Mouse (Mus musculus): ENCODE measurements at regions not wholly inside any gene's neighbourhood (a gene's known extent, or its start where the extent isn't known, plus 50 kb on each side); places are given as distances from the start of the nearest gene placed in this dataset.
A peak's percentile ranks its signal among the peaks of the same experiment; 100 is the strongest.

DNA sequence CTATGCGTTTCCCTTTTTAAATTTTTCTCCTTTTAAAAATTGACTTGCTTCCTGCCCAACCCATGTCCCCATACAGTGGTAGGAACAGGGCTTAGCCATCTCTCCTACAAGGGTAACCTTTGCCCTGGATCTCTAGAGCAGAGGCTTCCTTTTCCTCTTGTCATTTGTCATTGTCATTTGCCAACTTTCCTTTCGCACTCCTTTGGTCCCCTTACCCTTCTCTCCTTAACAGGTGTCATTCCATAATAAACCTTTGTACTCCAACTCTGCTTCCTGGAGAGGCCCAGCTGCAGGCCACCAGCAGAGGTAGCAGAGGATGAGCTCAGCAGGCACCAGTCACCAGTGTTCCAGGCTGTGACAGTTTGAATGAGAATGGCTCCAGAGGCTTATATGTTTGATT is 347.4 kb upstream of the Id2 start:
- no peak for DNase-seq

GRCm38 (mm10) chr12:25439029-25439551 is 342.1 kb upstream of the Id2 start:
- DNase-seq = no peak

- peak in 1 of 2 experiments; percentile 38 for DNase-seq
These were observed 341.5 kb upstream of the Id2 start for GRCm38 (mm10) chr12:25438217-25439028.

DNA sequence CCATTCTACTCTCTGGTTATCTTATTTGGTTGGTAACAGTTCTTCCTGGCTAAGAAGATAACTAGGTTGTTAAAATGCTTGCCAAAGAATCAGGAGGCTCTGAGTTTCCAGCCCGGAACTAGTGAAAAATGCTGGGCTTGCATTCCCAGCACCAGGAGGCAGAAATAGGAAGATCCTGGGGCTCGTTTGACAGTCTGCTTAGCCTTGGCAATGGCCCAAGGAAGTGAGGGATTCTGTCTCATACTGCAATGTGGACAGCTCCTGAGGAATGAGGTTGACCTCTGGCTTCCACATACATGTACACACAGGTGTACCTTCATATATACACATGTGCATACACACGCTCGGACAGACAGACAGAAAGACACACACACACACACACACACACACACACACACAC is 340.6 kb upstream of the Id2 start:
- DNase-seq = no peak

DNA sequence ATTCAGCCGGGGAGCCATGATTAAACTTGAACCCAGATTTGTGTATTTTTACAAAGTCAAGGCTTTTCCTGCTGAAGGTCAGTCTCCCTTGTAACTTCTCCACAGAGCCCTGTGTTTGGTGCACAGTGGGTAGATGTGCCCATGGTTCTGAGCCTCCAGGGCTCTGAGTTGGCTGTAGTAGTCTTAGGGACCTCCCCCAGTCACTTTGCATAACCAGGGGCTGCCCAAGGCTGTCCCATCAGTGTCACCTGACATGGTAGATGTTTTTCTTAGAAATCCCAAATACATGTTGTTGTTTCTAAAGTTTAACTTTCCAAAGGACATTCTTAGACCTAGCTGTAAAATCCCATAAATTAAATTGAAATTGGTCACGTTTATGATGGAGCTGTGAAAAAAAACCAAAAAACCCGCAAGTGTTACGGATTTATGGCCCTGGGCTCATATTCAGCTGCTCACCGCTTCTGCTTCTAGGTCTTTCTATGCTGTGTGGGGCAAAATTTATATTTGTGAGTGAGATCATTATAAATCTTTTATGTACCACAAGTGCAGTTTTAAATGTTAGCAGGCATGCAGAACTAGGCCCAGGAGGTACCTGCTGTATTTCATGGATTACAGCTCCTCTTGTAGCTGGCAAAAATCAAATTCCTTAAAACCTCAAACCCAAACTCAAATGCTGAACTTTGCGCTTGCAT is 339.4 kb upstream of the Id2 start:
- no peak for DNase-seq

DNA sequence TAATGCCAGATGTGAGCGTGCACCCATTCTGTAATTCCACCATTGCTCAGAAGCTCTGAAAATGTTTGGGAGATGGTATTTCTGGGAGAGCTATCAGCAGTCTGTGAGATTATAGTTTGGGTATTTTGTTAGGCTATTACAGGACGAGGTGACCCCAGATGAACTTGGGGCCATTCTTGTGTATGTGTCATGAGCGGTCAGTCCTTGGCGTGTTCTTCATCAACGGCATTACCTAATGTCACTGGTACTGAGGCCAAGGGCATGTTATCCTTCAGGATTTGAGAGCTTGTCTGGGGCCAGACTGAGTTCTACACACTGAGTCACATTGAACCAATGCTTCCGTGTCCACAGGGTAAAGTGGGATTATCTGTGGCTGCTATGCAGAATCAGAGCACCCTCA is 335.9 kb upstream of the Id2 start:
- DNase-seq = peak in 1 of 2 experiments; percentile 20

GRCm38 (mm10) chr12:25430911-25431310 is 334.0 kb upstream of the Id2 start:
- DNase-seq = no peak

GRCm38 (mm10) chr12:25427911-25428642 is 331.1 kb upstream of the Id2 start:
- no peak for DNase-seq

DNA sequence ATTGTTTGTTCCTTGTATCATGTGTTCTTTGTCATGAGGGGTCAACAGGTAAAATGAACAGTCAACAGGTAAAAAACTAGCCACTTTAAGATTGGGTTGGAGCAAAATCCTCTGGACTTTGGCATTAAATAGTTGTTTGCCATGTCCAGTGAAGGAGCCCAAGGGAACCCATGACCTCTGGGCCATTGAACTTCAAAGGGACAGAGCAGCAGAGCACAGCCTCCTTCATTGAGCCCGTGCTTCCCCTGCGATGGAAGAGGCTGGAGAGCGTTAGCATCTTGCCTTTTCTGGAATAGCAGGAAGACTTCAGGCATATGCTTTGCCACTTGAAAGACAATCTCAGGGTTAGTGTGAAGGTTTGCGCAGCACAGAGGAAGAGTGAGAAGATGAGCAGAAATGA is 320.4 kb upstream of the Id2 start:
- no peak for DNase-seq

GRCm38 (mm10) chr12:25416571-25416970 is 319.6 kb upstream of the Id2 start:
- no peak for DNase-seq

GRCm38 (mm10) chr12:25415641-25416040 is 318.7 kb upstream of the Id2 start:
- no peak for DNase-seq

DNA sequence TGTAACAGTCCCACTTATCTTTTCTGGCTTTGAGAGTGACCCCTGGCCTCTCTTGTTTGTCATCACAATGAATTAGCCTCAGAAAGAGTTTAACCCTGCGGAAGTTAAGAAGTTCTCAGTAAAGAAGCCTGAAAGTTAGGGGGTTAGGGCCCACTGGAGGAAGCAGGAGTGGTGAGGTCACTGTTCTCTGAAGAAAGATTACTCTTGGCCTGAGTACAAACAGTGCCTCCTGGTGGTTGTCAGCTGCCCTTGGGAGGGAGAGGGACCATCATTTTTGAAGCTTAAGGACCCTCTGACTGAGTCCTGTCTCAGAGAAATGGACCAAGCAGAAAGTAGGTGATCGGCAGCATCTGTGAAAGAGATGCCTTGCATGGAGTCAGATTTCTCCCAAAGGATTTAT is 318.3 kb upstream of the Id2 start:
- peak; percentile 44 to 47 for DNase-seq

DNA sequence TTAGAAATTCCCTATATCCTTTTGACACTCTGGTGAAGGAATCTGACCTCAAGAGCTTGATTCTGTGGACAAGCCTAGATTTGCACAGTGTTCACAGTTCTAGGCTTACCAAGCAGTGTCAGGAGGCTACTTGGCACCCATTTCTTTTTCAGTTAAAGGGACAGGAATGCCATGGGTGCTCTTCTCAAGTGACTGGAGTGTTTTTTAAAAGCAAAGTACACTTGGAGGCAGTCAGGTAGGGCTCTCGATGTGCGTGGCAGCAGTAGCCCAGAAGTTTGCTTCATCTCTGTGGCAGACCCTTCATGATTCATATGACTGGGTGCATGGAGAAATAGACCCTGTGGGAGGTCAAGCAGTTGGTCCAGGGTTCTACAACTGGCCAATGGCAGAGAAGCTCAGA is 310.4 kb upstream of the Id2 start:
- no peak for DNase-seq

GRCm38 (mm10) chr12:25400326-25400725 is 303.4 kb upstream of the Id2 start:
- no peak for DNase-seq

GRCm38 (mm10) chr12:25398726-25399125 is 301.8 kb upstream of the Id2 start:
- no peak for DNase-seq

DNA sequence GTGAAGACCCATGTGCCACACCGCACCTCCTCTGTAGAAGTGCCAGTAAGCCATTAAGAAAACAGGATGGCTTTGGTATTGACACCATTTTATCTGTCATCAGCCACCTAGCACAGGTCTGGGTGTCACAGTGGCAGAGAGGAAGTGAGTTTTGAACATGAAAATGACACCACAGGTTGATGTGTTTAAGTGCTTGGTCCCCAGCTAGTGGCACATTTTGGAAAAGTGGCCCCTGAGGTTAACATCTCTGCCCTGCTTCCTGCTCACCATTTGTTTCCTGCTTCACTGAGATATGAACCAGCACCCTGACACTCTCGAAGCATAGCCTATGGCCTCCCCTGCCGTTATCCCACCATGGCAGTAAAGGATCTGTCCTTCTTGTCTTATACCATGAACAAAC is 297.4 kb upstream of the Id2 start:
- no peak for DNase-seq

- DNase-seq = no peak
These were observed 296.6 kb upstream of the Id2 start for GRCm38 (mm10) chr12:25393501-25393900.

GRCm38 (mm10) chr12:25389202-25389601 is 292.3 kb upstream of the Id2 start:
- no peak for DNase-seq

DNA sequence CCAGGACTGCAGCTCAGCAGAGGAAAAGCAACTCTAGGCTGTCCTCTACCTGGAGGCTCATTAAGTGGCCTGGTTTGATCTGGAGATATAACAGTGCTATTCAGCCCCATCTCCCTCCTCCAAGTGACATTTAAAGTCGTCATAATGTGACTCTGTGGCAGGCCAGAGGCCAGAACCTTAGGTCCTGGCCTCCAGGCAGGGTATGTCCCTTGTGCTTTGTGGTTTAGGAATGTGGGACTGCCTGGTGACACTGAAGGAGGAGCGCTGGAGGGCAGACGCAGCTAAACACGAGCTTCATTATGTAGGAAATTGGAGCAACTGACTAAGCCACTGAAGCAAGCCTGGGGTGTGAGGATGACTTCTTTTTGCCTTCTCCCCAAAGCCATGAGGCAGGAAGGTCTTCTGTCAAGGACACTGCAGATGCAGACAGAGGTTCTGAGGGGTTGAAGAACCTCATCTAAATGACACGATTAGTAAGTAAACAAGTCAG is 290.9 kb upstream of the Id2 start:
- DNase-seq = no peak

- no peak for DNase-seq
These were observed 286.0 kb upstream of the Id2 start for GRCm38 (mm10) chr12:25382961-25383360.

DNA sequence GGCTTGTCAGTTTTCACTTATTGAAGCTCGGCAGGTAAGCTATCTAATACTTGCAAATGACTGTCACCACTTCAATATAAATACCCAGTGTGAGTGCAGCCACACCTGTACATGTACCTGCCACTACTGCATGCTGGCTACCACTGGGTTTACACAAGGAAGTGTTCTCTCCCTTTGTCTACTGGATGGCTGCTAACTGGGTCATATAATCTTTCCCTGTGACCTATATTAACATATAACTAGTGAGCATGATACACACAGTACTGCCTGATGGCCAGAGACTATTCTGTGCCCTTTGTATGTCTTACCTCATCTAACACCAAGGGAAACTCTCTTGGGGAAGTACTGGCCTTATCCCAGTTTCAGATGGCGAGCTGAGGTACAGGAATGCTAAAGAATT is 285.5 kb upstream of the Id2 start:
- no peak for DNase-seq

GRCm38 (mm10) chr12:25381619-25382018 is 284.7 kb upstream of the Id2 start:
- no peak for DNase-seq

GRCm38 (mm10) chr12:25379996-25380395 is 283.1 kb upstream of the Id2 start:
- DNase-seq = no peak

All from heart, adult 18-20 months (tissue).